Mouse (Mus musculus): ENCODE results near the gene H2al1j. TPM values are rescaled to one million over a fixed set of nuclear protein-coding genes. Genes with fewer than 3 reads are reported as not detected.

H2al1j gene
- polyA plus RNA-seq (2012; rRNA removed) = not detected in 2 replicates

DNA sequence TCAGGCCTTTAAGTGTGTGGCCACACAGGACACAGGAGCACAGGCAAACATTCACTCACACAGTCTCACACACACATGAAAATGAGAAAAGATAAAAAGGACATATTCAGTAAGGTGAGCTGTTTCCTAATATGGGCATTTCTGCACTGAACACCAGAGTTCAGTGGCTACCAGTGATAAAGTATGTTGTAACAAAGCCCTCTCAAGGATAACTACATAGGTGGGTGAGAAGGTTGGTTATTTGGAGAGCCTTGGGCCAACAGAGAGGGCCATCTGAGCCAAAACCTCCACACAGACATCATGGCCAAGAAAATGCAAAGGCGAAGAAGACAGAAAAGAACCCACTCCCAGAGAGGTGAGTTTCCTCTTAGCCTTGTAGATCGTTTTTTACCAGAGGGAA, at the start of gene H2al1j:
Gene H2al1j (plus strand): TSS at position 301 of the 400 bp plus-strand sequence.

DNA sequence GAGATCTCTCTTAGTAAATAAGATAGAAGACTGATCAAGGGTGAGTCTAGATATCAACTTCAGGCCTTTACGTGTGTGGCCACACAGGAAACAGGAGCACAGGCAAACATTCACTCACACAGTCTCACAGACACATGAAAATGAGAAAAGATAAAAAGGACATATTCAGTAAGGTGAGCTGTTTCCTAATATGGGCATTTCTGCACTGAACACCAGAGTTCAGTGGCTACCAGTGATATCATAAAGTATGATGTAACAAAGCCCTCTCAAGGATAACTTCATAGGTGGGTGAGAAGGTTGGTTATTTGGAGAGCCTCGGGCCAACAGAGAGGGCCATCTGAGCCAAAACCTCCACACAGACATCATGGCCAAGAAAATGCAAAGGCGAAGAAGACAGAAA, 28.7 kb upstream of the H2al1j start, which contains the start of gene H2al1a:
Gene H2al1a (plus strand): TSS at position 301 of the 400 bp plus-strand sequence.

DNA sequence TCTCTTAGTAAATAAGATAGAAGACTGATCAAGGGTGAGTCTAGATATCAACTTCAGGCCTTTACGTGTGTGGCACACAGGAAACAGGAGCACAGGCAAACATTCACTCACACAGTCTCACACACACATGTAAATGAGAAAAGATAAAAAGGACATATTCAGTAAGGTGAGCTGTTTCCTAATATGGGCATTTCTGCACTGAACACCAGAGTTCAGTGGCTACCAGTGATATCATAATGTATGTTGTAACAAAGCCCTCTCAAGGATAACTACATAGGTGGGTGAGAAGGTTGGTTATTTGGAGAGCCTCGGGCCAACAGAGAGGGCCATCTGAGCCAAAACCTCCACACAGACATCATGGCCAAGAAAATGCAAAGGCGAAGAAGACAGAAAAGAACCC, 25.5 kb upstream of the H2al1j start, which contains the start of gene H2al1b:
Gene H2al1b (plus strand): TSS at position 301 of the 400 bp plus-strand sequence.

DNA sequence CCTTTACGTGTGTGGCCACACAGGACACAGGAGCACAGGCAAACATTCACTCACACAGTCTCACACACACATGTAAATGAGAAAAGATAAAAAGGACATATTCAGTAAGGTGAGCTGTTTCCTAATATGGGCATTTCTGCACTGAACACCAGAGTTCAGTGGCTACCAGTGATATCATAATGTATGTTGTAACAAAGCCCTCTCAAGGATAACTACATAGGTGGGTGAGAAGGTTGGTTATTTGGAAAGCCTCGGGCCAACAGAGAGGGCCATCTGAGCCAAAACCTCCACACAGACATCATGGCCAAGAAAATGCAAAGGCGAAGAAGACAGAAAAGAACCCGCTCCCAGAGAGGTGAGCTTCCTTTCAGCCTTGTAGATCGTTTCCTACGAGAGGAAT, 22.3 kb upstream of the H2al1j start, which contains the start of gene H2al1c:
Gene H2al1c (plus strand): TSS at position 301 of the 400 bp plus-strand sequence.

DNA sequence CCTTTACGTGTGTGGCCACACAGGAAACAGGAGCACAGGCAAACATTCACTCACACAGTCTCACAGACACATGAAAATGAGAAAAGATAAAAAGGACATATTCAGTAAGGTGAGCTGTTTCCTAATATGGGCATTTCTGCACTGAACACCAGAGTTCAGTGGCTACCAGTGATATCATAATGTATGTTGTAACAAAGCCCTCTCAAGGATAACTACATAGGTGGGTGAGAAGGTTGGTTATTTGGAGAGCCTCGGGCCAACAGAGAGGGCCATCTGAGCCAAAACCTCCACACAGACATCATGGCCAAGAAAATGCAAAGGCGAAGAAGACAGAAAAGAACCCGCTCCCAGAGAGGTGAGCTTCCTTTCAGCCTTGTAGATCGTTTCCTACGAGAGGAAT, 19.1 kb upstream of the H2al1j start, which contains the start of gene H2al1d:
Gene H2al1d (plus strand): TSS at position 301 of the 400 bp plus-strand sequence.

DNA sequence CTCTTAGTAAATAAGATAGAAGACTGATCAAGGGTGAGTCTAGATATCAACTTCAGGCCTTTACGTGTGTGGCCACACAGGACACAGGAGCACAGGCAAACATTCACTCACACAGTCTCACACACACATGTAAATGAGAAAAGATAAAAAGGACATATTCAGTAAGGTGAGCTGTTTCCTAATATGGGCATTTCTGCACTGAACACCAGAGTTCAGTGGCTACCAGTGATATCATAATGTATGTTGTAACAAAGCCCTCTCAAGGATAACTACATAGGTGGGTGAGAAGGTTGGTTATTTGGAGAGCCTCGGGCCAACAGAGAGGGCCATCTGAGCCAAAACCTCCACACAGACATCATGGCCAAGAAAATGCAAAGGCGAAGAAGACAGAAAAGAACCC, 16.0 kb upstream of the H2al1j start, which contains the start of gene H2al1e:
Gene H2al1e (plus strand): TSS at position 301 of the 400 bp plus-strand sequence.

DNA sequence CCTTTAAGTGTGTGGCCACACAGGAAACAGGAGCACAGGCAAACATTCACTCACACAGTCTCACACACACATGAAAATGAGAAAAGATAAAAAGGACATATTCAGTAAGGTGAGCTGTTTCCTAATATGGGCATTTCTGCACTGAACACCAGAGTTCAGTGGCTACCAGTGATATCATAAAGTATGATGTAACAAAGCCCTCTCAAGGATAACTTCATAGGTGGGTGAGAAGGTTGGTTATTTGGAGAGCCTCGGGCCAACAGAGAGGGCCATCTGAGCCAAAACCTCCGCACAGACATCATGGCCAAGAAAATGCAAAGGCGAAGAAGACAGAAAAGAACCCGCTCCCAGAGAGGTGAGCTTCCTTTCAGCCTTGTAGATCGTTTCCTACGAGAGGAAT, 12.8 kb upstream of the H2al1j start, which contains the start of gene H2al1f:
Gene H2al1f (plus strand): TSS at position 301 of the 400 bp plus-strand sequence.

DNA sequence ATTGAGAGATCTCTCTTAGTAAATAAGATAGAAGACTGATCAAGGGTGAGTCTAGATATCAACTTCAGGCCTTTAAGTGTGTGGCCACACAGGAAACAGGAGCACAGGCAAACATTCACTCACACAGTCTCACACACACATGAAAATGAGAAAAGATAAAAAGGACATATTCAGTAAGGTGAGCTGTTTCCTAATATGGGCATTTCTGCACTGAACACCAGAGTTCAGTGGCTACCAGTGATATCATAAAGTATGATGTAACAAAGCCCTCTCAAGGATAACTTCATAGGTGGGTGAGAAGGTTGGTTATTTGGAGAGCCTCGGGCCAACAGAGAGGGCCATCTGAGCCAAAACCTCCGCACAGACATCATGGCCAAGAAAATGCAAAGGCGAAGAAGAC, 9.7 kb upstream of the H2al1j start, which contains the start of gene H2al1g:
Gene H2al1g (plus strand): TSS at position 301 of the 400 bp plus-strand sequence.

DNA sequence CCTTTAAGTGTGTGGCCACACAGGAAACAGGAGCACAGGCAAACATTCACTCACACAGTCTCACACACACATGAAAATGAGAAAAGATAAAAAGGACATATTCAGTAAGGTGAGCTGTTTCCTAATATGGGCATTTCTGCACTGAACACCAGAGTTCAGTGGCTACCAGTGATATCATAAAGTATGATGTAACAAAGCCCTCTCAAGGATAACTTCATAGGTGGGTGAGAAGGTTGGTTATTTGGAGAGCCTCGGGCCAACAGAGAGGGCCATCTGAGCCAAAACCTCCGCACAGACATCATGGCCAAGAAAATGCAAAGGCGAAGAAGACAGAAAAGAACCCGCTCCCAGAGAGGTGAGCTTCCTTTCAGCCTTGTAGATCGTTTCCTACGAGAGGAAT, 6.4 kb upstream of the H2al1j start, which contains the start of gene H2al1h:
Gene H2al1h (plus strand): TSS at position 301 of the 400 bp plus-strand sequence.

DNA sequence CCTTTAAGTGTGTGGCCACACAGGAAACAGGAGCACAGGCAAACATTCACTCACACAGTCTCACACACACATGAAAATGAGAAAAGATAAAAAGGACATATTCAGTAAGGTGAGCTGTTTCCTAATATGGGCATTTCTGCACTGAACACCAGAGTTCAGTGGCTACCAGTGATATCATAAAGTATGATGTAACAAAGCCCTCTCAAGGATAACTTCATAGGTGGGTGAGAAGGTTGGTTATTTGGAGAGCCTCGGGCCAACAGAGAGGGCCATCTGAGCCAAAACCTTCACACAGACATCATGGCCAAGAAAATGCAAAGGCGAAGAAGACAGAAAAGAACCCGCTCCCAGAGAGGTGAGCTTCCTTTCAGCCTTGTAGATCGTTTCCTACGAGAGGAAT, 3.3 kb upstream of the H2al1j start, which contains the start of gene H2al1i:
Gene H2al1i (plus strand): TSS at position 301 of the 400 bp plus-strand sequence.

Other genes starting within 250 kb of the H2al1j start
- not detected in 2 replicates for gene H2al1a, start 28.6 kb upstream of the H2al1j start, polyA plus RNA-seq (2012; rRNA removed)
- not detected in 2 replicates for gene H2al1b, start 25.4 kb upstream of the H2al1j start, polyA plus RNA-seq (2012; rRNA removed)
- gene H2al1c, start 22.2 kb upstream of the H2al1j start, polyA plus RNA-seq (2012; rRNA removed) = not detected in 2 replicates
- not detected in 2 replicates for gene H2al1d, start 19.0 kb upstream of the H2al1j start, polyA plus RNA-seq (2012; rRNA removed)
- not detected in 2 replicates for gene H2al1e, start 15.9 kb upstream of the H2al1j start, polyA plus RNA-seq (2012; rRNA removed)
- not detected in 2 replicates for gene H2al1f, start 12.7 kb upstream of the H2al1j start, polyA plus RNA-seq (2012; rRNA removed)
- gene H2al1g, start 9.6 kb upstream of the H2al1j start, polyA plus RNA-seq (2012; rRNA removed) = not detected in 2 replicates
- gene H2al1h, start 6.3 kb upstream of the H2al1j start, polyA plus RNA-seq (2012; rRNA removed) = not detected in 2 replicates
- not detected in 2 replicates for gene H2al1i, start 3.2 kb upstream of the H2al1j start, polyA plus RNA-seq (2012; rRNA removed)